In genomic region chr19:59190431-59191122, GRCm38 (mm10) we compare ENCODE assay signal across 37 mouse cellular contexts. TPM values are rescaled to one million over a fixed set of nuclear protein-coding genes. Genes with fewer than 3 reads are reported as not detected.
DNase-seq lines count a peak whose midpoint lies in the region; ATAC-seq and TF ChIP-seq lines count a peak whose summit lies in the region.
"Had no signal": no experiment of that assay in that cellular context is flagged by ENCODE, and none has a peak within 500 bp of the region (broad histone marks: within the 10 kb centered on the region; RNA-seq: fewer than 3 reads in every experiment).

No protein-coding gene starts in this region.

- H3K27me3 ChIP-seq in forebrain, embryonic 12.5 days: peaks cover 87% of the 10 kb centered on the region
- H3K27me3 ChIP-seq in forebrain, embryonic 16.5 days (replicated peaks; ENCODE audit: control insufficient read depth, insufficient read depth, low read length): peaks cover 51% of the 10 kb centered on the region
- H3K27me3 ChIP-seq in forebrain, postnatal 0 days (ENCODE audit: insufficient read depth, low read length): peaks cover 52% of the 10 kb centered on the region
- H3K27me3 ChIP-seq: CH12.LX had no signal

- no peaks in the 10 kb centered on the region for H3K36me3 ChIP-seq in forebrain, embryonic 12.5 days (replicated peaks)
- H3K36me3 ChIP-seq in forebrain, embryonic 16.5 days (ENCODE audit: control insufficient read depth, insufficient read depth): no peaks in the 10 kb centered on the region
- H3K36me3 ChIP-seq in forebrain, postnatal 0 days (ENCODE audit: insufficient read depth): no peaks in the 10 kb centered on the region
- H3K36me3 ChIP-seq: embryonic facial prominence, embryonic 13.5 days; G1E; heart, embryonic 13.5 days; hindbrain, embryonic 13.5 days had no signal

- H3K4me2 ChIP-seq in forebrain, embryonic 12.5 days: peak overlapping the region; percentile 8; the same call in 1 of the 2 replicates
- H3K4me2 ChIP-seq in forebrain, embryonic 16.5 days (ENCODE audit: low read length): no peak overlapping the region
- H3K4me2 ChIP-seq in forebrain, postnatal 0 days (ENCODE audit: low read depth): no peak overlapping the region
- H3K4me2 ChIP-seq: embryonic facial prominence, embryonic 13.5 days; heart, embryonic 13.5 days; hindbrain, embryonic 13.5 days had no signal

- H3K9ac ChIP-seq in forebrain, embryonic 12.5 days: no peak overlapping the region
- H3K9ac ChIP-seq in forebrain, embryonic 16.5 days (replicated peaks; ENCODE audit: low read depth, low read length): no peak overlapping the region
- H3K9ac ChIP-seq in forebrain, postnatal 0 days: no peak overlapping the region
- H3K9ac ChIP-seq: embryonic facial prominence, embryonic 13.5 days; heart, embryonic 13.5 days; hindbrain, embryonic 13.5 days had no signal

- H3K27ac ChIP-seq in forebrain, embryonic 12.5 days: no peak overlapping the region
- H3K27ac ChIP-seq in forebrain, embryonic 16.5 days (ENCODE audit: low read length): no peak overlapping the region
- H3K27ac ChIP-seq in forebrain, postnatal 0 days (ENCODE audit: low read depth, low read length): no peak overlapping the region
- H3K27ac ChIP-seq: embryonic facial prominence, embryonic 13.5 days; heart, embryonic 13.5 days; hindbrain, embryonic 13.5 days; left cerebral cortex, adult 2 months had no signal

- no peak for ATAC-seq in forebrain, embryonic 12.5 days (ENCODE audit: low FRiP score)
- ATAC-seq in forebrain, embryonic 16.5 days: no peak
- ATAC-seq in forebrain, postnatal 0 days: no peak
- ATAC-seq: midbrain, embryonic 16.5 days; Patski had no signal

- no peaks in the 10 kb centered on the region for H3K9me3 ChIP-seq in forebrain, embryonic 12.5 days
- no peaks in the 10 kb centered on the region for H3K9me3 ChIP-seq in forebrain, embryonic 16.5 days (ENCODE audit: control insufficient read depth, low read length)
- no peaks in the 10 kb centered on the region for H3K9me3 ChIP-seq in forebrain, postnatal 0 days (ENCODE audit: low read length)
- H3K9me3 ChIP-seq: embryonic facial prominence, embryonic 13.5 days; G1E; heart, embryonic 13.5 days; hindbrain, embryonic 13.5 days had no signal

- H3K4me1 ChIP-seq in forebrain, embryonic 12.5 days: peaks cover 9% of the 10 kb centered on the region; the same call in 1 of the 2 replicates
- H3K4me1 ChIP-seq in forebrain, embryonic 16.5 days (replicated peaks; ENCODE audit: control insufficient read depth, insufficient read depth, low read length): peaks cover 8% of the 10 kb centered on the region
- H3K4me1 ChIP-seq in forebrain, postnatal 0 days (ENCODE audit: insufficient read depth): no peaks in the 10 kb centered on the region

- H3K4me3 ChIP-seq in forebrain, embryonic 12.5 days (replicated peaks): no peak overlapping the region
- no peak overlapping the region for H3K4me3 ChIP-seq in forebrain, embryonic 16.5 days (replicated peaks; ENCODE audit: low read length)
- H3K4me3 ChIP-seq in forebrain, postnatal 0 days (ENCODE audit: low read depth, low read length): no peak overlapping the region
- H3K4me3 ChIP-seq: embryonic facial prominence, embryonic 13.5 days; erythroblast, embryonic 14.5 days; heart, embryonic 13.5 days; hindbrain, embryonic 13.5 days; left cerebral cortex, adult 2 months; myocyte had no signal

- WGBS in forebrain, embryonic 12.5 days: 3% methylated on average over 8 of the region's 8 CpGs
- WGBS in forebrain, embryonic 16.5 days: 7% methylated on average over 8 of the region's 8 CpGs
- 11% methylated on average over 8 of the region's 8 CpGs for WGBS in forebrain, postnatal 0 days

- no peak for TF ChIP-seq CTCF in forebrain, postnatal 0 days (IDR thresholded peaks at IDR 0.05; ENCODE audit: low read depth)

- peak; percentile 27 for DNase-seq in testis, postnatal 10 days (ENCODE audit: low spot score)
- DNase-seq in testis, postnatal 14 days (ENCODE audit: low spot score): no peak
- DNase-seq in forebrain, postnatal 0 days: peak; percentile 29
- DNase-seq in cerebellum, postnatal 36 days: no peak
- no peak for DNase-seq in frontal cortex, postnatal 10 days (ENCODE audit: low spot score in 2 of 2)
- DNase-seq in adrenal gland, adult (ENCODE audit: inconsistent age in 2 of 2, low spot score in 1 of 2): no peak
- DNase-seq: adrenal gland, adult 8-10 months; cerebellum, adult 2 months; cerebellum, postnatal 25 days; gastrocnemius, postnatal 14 days; heart, adult 18-20 months; heart, postnatal 14 days; kidney, adult 8-10 months; kidney, postnatal 10 days; liver; lung, postnatal 4 days; right cerebral cortex, postnatal 14 days; thymus, postnatal 4 days had no signal

RNA-seq across cellular contexts. Expression of gene Vax1, which starts 20.7 kb away (rescaled TPM):
- 4.2 and 6.8 TPM in 2 replicates for polyA plus RNA-seq in forebrain, embryonic 12.5 days (2016; fragmentation: Nextera tagmentation; extraction: Ambion mirVana)
- polyA plus RNA-seq in forebrain, embryonic 16.5 days (2015; fragmentation: Nextera tagmentation; extraction: Ambion mirVana): 0.89 and 1.0 TPM in 2 replicates
- 4.2 and 7.2 TPM in 2 replicates for total RNA-seq in forebrain, postnatal 0 days (2014; rRNA removed)
- polyA plus RNA-seq in forebrain, postnatal 0 days (2015; fragmentation: Nextera tagmentation; extraction: Ambion mirVana): 1.8 and 3.2 TPM in 2 replicates
- total RNA-seq: adrenal gland, adult 8-10 months; CH12.LX; G1E; gastrocnemius, postnatal 14 days; heart, adult 18-20 months; heart, postnatal 14 days; megakaryocyte-erythroid progenitor cell, adult 5-6 weeks; neutrophil, adult 5-6 weeks had no signal
- polyA plus RNA-seq: embryonic facial prominence, embryonic 13.5 days; erythroblast, embryonic 14.5 days; G1E; heart, embryonic 13.5 days; hindbrain, embryonic 13.5 days; intestine, embryonic 14.5 days; liver, embryonic 16.5 days; lung, embryonic 16.5 days; myocyte; Patski had no signal

RNA-seq across cellular contexts. Expression of gene Kcnk18, which starts 28.4 kb away (rescaled TPM):
- not detected in 2 replicates for polyA plus RNA-seq in forebrain, embryonic 12.5 days (2016; fragmentation: Nextera tagmentation; extraction: Ambion mirVana)
- not detected in 2 replicates for polyA plus RNA-seq in forebrain, embryonic 16.5 days (2015; fragmentation: Nextera tagmentation; extraction: Ambion mirVana)
- total RNA-seq in forebrain, postnatal 0 days (2014; rRNA removed): 0.08 TPM in 1 of 2 replicates, not detected in the other
- polyA plus RNA-seq in forebrain, postnatal 0 days (2015; fragmentation: Nextera tagmentation; extraction: Ambion mirVana): 0.08 TPM in 1 of 2 replicates, not detected in the other
- total RNA-seq: adrenal gland, adult 8-10 months; CH12.LX; gastrocnemius, postnatal 14 days; heart, adult 18-20 months; heart, postnatal 14 days; layer of hippocampus, postnatal 10 days; left cerebral cortex, adult 2 months; left cerebral cortex, postnatal 36 days; megakaryocyte-erythroid progenitor cell, adult 5-6 weeks; neutrophil, adult 5-6 weeks had no signal
- polyA plus RNA-seq: cerebellum, adult 2 months; embryonic facial prominence, embryonic 13.5 days; erythroblast, embryonic 14.5 days; G1E; heart, embryonic 13.5 days; hindbrain, embryonic 13.5 days; intestine, embryonic 14.5 days; liver, embryonic 16.5 days; lung, embryonic 16.5 days; midbrain, embryonic 16.5 days; myocyte; Patski had no signal

Comparison
In these comparisons a context has a peak if more than half of its experiments do, and no peak if none do; other contexts are left out.
1. DNase-seq: peak in testis, postnatal 10 days (single experiment) and forebrain, postnatal 0 days (single experiment); none in testis, postnatal 14 days (single experiment), cerebellum, postnatal 36 days (0 of 2), frontal cortex, postnatal 10 days (0 of 2) and adrenal gland, adult (0 of 2).